Mouse (Mus musculus) adrenal gland, postnatal 10 days (tissue): Measurements from ENCODE around the gene Clca1. TPM values are rescaled to one million over a fixed set of nuclear protein-coding genes. Genes with fewer than 3 reads are reported as not detected.
"Not testable (repeated sequence)": the region's sequence is repeated elsewhere in the genome, so short reads cannot be mapped to it uniquely, and the experiment has no call there.

Experiments
- DNase-seq: peaks from one replicate; pipeline ENCODE4 v3.0.0; 2021; ENCODE audit warnings: mixed read lengths
- long read RNA-seq, 2 experiments: library from polyadenylated mRNA; stranded (forward); transcript quantifications; one replicate each; pipeline ENCODE4 v2.0.0; 2021
- total RNA-seq, 2 experiments: library from RNA; stranded (reverse); gene quantifications; 2 replicates each; pipeline ENCODE4 v1.2.3; 2021

The Clca1 gene
- not detected for total RNA-seq
- long read RNA-seq, experiment 1: 0 reads
- long read RNA-seq, experiment 2: 0 reads

- no peak for DNase-seq
Measured at GRCm38 (mm10) chr3:145032676-145033075, at the start of gene Clca1. Gene Clca1 (minus strand): TSS chr3:145032776.

DNA sequence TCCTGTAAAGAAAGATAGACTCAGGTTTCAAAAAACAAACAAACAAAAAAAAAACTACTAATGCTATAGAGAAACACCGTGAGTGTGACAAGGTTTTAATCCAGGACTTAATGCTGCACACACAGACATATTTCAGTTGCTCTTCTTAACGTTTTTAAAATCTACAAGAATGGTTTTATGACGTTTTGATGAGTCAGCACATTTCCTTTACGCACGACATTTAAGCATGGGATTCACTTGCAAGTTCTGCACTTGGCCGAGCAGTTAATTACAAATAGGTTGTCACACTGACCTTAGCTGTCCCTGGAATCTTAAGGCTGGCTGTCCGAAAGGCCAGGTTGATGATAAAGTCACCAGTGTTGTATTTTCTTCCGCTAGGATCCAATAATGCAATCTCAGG is 48.3 kb upstream of the Clca1 start:
- no peak for DNase-seq

- no peak for DNase-seq
Measured at GRCm38 (mm10) chr3:145078405-145078804, 45.8 kb upstream of the Clca1 start.

DNA sequence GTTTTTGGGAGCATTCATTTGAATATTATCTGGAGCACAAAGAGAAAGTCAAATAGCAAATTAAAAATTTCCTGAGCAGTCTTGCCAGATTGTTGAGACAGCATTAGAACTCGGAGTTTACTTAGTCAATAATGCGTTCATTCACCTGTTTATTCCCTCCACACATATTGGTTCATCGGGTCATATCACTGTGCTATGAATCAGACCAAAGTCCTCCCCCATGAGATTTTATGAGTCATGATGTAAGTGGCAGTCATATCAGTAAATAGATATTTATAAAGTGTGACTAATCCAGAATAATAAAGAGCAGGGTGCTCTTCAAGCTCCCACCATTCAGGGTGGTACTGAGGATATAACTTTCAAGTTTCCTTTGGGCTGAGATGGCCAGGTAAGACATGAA is 39.8 kb upstream of the Clca1 start:
- DNase-seq: no peak

- DNase-seq: no peak
Measured at GRCm38 (mm10) chr3:145068964-145069363, 36.4 kb upstream of the Clca1 start.

DNA sequence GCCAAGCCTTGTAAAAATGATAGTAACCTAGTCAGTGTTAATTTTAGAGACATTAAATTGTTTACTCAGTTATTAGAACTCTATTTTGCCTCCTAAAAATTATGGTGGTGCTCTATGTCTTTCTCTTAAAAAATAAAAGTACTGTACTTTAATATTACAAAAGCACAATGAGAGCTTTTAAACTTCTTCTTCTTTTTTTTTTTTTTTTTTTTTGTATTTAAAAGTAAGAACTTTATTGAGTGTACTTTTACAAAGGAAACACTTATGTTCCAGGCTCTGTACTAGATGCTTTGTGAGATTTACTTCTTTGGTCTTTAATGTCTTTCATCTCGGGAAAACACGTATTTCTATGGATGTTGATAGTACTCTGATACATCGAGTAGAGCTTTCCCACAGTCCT is 22.6 kb upstream of the Clca1 start:
- not testable (repeated sequence) for DNase-seq

DNA sequence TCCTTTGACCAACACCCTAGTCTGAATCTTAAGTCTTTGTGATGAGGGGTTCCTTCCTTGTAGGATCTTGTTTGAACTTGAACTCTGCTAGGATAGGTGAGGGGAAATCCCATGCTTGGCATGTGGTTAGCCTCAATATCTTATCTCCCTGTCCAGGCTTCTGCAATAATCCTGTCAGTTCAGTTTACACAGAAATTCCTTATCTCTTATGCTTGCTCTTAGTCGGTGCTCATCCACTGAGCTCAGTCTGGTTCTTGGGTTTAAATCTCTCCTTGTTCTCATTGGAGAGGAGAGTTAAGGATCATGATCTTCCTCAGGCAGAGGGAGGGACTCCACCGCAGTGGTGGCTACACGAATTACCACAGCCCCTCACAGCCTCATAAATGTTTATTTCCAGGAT is 17.2 kb upstream of the Clca1 start:
- no peak for DNase-seq

GRCm38 (mm10) chr3:145038813-145039212 is 6.2 kb upstream of the Clca1 start:
- no peak for DNase-seq

- no peak for DNase-seq
Measured at GRCm38 (mm10) chr3:145028036-145028435, 4.5 kb downstream of the Clca1 start.

DNA sequence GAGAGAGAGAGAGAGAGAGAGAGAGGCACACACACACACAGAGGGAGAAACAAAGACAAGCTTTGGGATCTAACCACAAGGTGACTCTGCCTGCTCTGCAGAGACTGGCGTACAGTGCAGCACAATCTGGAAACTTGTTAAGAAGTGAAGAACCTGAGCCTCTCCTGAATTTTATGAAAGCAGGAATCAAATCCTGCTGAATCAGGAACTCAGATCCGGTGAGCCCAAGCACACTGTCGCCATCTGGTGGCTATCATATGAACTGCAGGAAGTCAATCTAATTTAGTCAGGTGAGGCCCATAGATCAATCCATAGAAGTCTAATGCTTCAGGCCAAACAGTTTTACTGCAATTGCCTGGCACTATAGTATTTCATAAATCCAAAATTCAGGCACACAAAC is 5.8 kb downstream of the Clca1 start:
- DNase-seq: peak; percentile 64

DNA sequence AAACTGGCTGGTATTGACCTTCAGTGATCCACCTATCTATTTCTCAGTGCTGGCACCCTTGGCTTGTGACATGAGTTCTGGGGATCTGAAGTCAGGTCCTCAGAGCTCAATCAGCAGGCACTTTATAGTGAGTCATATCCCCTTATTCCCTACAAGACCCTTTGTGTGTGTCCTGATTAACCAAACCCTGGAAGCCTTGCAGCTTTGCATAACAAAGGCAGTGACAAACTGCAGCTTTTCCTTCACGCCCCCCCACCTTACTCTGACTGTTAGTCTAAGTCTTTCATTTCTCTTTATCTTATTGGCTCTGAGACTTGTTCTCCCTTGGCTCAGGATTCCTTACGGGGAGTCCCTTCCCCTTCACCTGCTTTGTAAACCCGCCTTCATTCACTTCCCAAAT is 14.8 kb downstream of the Clca1 start:
- DNase-seq: no peak

DNA sequence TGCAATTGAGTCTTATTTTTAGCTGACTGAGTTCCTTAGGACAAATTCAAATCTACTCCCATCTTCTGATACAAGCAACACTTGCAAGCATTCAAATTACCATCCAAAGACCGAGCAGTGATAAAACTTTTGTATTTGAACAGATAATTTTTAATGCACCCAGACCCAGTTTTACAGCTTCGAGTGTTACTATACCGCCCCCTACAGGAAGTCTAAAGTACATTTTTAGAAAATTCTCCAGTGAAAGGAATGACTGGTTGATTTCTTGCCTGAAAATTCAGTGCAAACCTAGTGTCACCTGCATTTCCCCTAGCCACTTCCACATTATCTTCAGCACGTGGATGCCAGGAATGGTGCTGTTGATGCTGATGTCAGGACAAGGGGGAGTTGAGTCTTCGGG is 28.2 kb downstream of the Clca1 start:
- DNase-seq: no peak

GRCm38 (mm10) chr3:145000912-145001311 is 31.7 kb downstream of the Clca1 start:
- DNase-seq: no peak

DNA sequence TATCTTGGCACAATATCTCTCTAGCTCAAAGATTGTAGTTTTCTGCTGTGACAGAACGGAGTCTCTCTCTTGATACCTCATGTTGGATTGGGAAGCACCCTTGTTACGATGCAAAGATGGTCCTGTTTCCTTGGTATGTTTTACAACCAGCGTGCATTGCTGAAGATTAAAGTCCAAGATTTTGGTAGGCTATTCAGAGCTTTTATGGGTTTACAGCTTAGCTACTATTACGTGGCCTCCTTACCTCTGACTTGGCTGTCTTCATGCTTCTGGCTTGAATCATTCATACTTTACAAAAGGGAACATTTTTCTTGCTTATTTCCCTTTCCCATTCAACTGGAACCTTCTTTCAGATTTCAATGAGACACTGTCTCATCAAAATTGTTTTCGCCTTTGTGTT is 39.5 kb downstream of the Clca1 start:
- DNase-seq: no peak

DNA sequence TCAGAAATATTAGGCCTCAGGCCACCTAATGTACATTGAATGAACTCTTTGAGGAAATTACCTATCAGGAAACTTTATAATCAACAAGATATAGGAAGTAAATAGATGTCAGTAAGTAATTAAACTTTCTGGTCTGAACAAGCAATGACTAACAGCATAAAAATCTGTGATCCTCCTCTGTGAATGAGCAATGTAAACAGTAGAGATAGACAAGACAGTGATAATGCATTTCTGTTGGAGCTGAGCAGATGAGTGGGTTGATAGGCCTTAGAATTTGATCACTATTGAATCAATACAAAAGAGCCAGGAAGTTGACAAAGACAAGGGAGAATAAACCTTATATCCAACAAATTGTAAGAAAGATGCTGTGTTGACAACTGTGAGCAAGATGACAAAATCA is 40.0 kb downstream of the Clca1 start:
- DNase-seq: no peak

DNA sequence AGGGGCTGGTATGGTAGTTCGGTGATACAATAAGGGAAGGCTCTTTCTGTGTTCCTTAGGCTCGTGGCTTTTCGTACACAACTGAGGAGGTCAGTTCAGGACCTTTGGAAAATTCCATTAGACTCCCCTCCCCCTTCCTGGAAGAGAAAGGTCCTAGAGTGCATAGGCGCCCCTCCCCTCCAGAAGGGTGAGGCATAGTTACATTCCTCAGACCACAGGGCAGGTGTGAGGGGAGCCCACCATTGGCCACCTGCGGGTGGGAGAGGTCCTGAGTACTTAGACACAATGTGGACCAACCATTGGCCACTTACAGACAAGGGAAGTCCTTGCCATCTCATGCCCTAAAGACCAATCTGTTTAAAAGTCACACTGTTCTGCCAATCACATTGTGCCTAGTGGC is 46.7 kb downstream of the Clca1 start:
- no peak for DNase-seq

- DNase-seq: no peak
Measured at GRCm38 (mm10) chr3:144980551-144980950, 52.0 kb downstream of the Clca1 start.

GRCm38 (mm10) chr3:144977631-144978030 is 54.9 kb downstream of the Clca1 start:
- DNase-seq: no peak

GRCm38 (mm10) chr3:144976091-144976490 is 56.5 kb downstream of the Clca1 start:
- no peak for DNase-seq

- no peak for DNase-seq
Measured at GRCm38 (mm10) chr3:144974945-144975344, 57.6 kb downstream of the Clca1 start, which contains the start of gene Clca4a. Gene Clca4a (minus strand): TSS chr3:144975045.

GRCm38 (mm10) chr3:144971553-144972270 is 60.9 kb downstream of the Clca1 start:
- DNase-seq: peak; percentile 10

- DNase-seq: no peak
Measured at GRCm38 (mm10) chr3:144969755-144970154, 62.8 kb downstream of the Clca1 start.

DNA sequence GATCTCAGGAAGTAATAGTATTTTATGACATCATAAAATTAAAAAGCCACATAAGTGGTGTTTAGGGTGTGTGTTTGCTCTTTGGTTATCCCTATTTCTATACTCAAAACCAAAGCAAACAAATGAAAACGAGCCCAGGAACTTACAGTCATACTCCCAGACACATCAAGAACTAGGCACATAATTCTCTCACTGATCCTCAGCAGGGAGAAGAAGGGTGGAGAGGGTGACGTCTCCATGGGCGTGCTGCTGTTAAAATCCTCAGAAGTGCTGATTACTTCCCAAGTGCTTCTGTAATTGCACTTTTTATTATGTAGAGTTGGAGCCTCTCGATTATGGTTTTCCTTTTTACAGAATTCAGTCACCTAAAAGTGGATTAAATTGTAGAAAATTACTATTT is 66.5 kb downstream of the Clca1 start:
- DNase-seq: no peak
